Mouse (Mus musculus): ENCODE measurements around the gene Gm5678. TPM values are rescaled to one million over a fixed set of nuclear protein-coding genes. Genes with fewer than 3 reads are reported as not detected.
"Not testable (repeated sequence)": the region's sequence is repeated elsewhere in the genome, so short reads cannot be mapped to it uniquely, and the experiment has no call there.

Gene Gm5678
- polyA plus RNA-seq, 1 experiment = 0.79 TPM

- no peak overlapping the region for H3K4me3 ChIP-seq (ENCODE audit: insufficient read depth, low read length)
- TF ChIP-seq POLR2A (IDR thresholded peaks at IDR 0.05; ENCODE audit: extremely low read depth, insufficient read depth, low read length) (no peak), CTCF (IDR thresholded peaks at IDR 0.05; ENCODE audit: extremely low read depth, insufficient read depth, low read length) (no peak)
- no peak overlapping the region for H3K27ac ChIP-seq (ENCODE audit: insufficient read depth, low read length)
- H3K4me1 ChIP-seq (ENCODE audit: control insufficient read depth, insufficient read depth, low read length) = no peaks in the 10 kb centered on the region
Observed at GRCm38 (mm10) chr16:93648441-93649183, 20.7 kb downstream of the Gm5678 start.

DNA sequence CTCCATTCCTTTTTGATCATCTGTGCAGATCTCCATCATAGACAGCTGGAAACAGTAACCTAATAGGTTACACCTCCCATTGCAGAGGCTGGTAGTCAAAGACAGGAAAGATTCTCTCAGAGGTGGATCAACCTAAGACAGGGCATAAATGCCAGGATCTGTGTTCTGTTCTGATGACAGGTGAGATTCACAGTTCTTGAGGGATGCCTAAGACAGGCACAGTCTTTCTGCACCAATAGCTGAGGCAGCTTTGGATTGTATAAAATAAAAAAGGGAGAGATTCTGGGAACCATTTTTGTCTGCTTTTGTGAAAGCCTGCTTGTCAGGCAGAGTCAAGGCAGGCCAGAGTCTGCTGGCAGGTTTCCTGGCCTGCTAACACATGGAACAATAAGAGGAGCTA is 40.1 kb downstream of the Gm5678 start:
- TF ChIP-seq POLR2A (IDR thresholded peaks at IDR 0.05; ENCODE audit: extremely low read depth, insufficient read depth, low read length) (no peak), CTCF (IDR thresholded peaks at IDR 0.05; ENCODE audit: extremely low read depth, insufficient read depth, low read length) (no peak)
- H3K4me1 ChIP-seq (ENCODE audit: control insufficient read depth, insufficient read depth, low read length) = no peaks in the 10 kb centered on the region
- H3K27ac ChIP-seq (ENCODE audit: insufficient read depth, low read length) = no peak overlapping the region
- no peak overlapping the region for H3K4me3 ChIP-seq (ENCODE audit: insufficient read depth, low read length)

- no peaks in the 10 kb centered on the region for H3K4me1 ChIP-seq (ENCODE audit: control insufficient read depth, insufficient read depth, low read length)
- no peak for TF ChIP-seq CTCF (IDR thresholded peaks at IDR 0.05; ENCODE audit: extremely low read depth, insufficient read depth, low read length)
- no peak for TF ChIP-seq POLR2A (IDR thresholded peaks at IDR 0.05; ENCODE audit: extremely low read depth, insufficient read depth, low read length)
- H3K27ac ChIP-seq (ENCODE audit: insufficient read depth, low read length) = no peak overlapping the region
- H3K4me3 ChIP-seq (ENCODE audit: insufficient read depth, low read length) = no peak overlapping the region
Observed at GRCm38 (mm10) chr16:93669521-93669920, 41.6 kb downstream of the Gm5678 start.

DNA sequence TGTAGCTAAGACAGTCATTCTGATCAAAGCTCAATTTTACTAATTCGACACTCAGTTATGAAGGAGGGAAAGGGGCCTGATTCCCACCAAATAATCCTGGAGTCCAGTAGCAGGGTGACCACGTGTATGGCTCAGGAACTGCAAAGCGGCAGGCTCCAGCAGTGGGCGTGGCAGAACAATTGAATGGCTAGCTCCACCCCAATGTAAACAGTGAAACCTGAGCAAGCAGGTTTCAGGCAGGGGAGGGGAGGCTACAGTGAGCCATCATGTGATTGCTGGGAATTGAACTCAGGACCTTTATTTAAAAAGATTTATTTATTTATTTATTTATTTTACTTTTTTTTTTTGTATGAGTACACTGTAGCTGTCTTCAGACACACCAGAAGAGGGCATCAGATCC is 42.6 kb downstream of the Gm5678 start:
- H3K4me1 ChIP-seq (ENCODE audit: control insufficient read depth, insufficient read depth, low read length); H3K27ac ChIP-seq (ENCODE audit: insufficient read depth, low read length); H3K4me3 ChIP-seq (ENCODE audit: insufficient read depth, low read length): not testable (repeated sequence)

DNA sequence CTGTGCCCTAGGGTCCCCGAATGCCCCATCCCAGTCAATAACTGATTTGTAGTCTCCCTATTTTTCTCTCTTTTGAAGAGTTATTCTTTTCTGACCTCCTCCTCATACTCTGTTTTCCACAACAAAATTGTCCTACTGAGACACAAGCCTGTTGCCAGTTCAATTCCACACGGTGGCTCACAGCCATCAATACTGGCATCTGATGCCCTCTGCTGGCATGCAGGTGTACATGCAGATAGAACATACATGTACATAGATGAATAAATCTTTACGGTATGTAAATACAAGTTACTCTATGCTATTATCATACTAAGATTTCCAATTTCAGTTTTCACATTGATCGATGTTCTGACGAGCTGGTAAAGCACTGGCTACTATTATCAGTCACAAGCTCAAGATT is 43.2 kb downstream of the Gm5678 start:
- TF ChIP-seq POLR2A (IDR thresholded peaks at IDR 0.05; ENCODE audit: extremely low read depth, insufficient read depth, low read length) (no peak), CTCF (IDR thresholded peaks at IDR 0.05; ENCODE audit: extremely low read depth, insufficient read depth, low read length) (peak; percentile 32; the same call in 1 of the 2 replicates)
- Histone ChIP-seq H3K4me3 (ENCODE audit: insufficient read depth, low read length) (no peak overlapping the region), H3K27ac (ENCODE audit: insufficient read depth, low read length) (no peak overlapping the region), H3K4me1 (ENCODE audit: control insufficient read depth, insufficient read depth, low read length) (no peaks in the 10 kb centered on the region)

- TF ChIP-seq POLR2A (IDR thresholded peaks at IDR 0.05; ENCODE audit: extremely low read depth, insufficient read depth, low read length) = no peak
- TF ChIP-seq CTCF (IDR thresholded peaks at IDR 0.05; ENCODE audit: extremely low read depth, insufficient read depth, low read length) = no peak
- Histone ChIP-seq H3K27ac (ENCODE audit: insufficient read depth, low read length) (no peak overlapping the region), H3K4me1 (ENCODE audit: control insufficient read depth, insufficient read depth, low read length) (no peaks in the 10 kb centered on the region), H3K4me3 (ENCODE audit: insufficient read depth, low read length) (no peak overlapping the region)
Observed at GRCm38 (mm10) chr16:93676376-93676775, 48.5 kb downstream of the Gm5678 start.

DNA sequence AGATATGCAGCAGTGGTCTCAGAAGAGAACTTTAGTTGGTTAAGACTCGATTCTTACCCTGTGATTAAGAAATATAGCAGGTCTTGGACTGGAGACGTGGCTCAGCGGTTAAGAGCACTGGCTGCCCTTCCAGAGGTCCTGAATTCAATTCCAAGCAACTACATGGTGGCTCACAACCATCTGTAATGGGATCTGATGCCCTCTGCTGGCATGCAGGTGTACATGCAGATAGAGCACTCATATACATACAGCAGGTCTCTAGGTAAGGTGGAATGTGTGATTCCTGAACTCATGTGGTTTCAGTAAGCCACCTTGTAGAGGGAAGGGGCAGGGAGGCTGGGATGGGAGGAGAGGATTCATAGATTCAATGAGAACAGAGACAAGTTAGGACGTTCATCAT is 50.3 kb downstream of the Gm5678 start:
- Histone ChIP-seq H3K4me1 (ENCODE audit: control insufficient read depth, insufficient read depth, low read length) (0 out of 2 replicates have a peak, but pooled peaks cover 2% of the 10 kb centered on the region), H3K27ac (ENCODE audit: insufficient read depth, low read length) (no peak overlapping the region), H3K4me3 (ENCODE audit: insufficient read depth, low read length) (no peak overlapping the region)
- TF ChIP-seq CTCF (IDR thresholded peaks at IDR 0.05; ENCODE audit: extremely low read depth, insufficient read depth, low read length) (no peak), POLR2A (IDR thresholded peaks at IDR 0.05; ENCODE audit: extremely low read depth, insufficient read depth, low read length) (no peak)

GRCm38 (mm10) chr16:93679165-93679564 is 51.3 kb downstream of the Gm5678 start:
- Histone ChIP-seq H3K27ac (ENCODE audit: insufficient read depth, low read length) (no peak overlapping the region), H3K4me3 (ENCODE audit: insufficient read depth, low read length) (no peak overlapping the region), H3K4me1 (ENCODE audit: control insufficient read depth, insufficient read depth, low read length) (0 out of 2 replicates have a peak, but pooled peaks cover 2% of the 10 kb centered on the region)
- TF ChIP-seq POLR2A (IDR thresholded peaks at IDR 0.05; ENCODE audit: extremely low read depth, insufficient read depth, low read length) (no peak), CTCF (IDR thresholded peaks at IDR 0.05; ENCODE audit: extremely low read depth, insufficient read depth, low read length) (no peak)

Other genes starting within 250 kb of the Gm5678 start
- 20.4 and 24.0 TPM in 2 replicates for gene Setd4, start 24.0 kb upstream of the Gm5678 start, polyA plus RNA-seq (2012; rRNA removed)
- gene Cbr1, start 22.2 kb upstream of the Gm5678 start, polyA plus RNA-seq (2012; rRNA removed) = 121 and 132 TPM in 2 replicates
- gene Cbr3, start 55.1 kb downstream of the Gm5678 start, polyA plus RNA-seq (2012; rRNA removed) = 18.5 and 22.1 TPM in 2 replicates
- gene Dop1b, start 83.8 kb downstream of the Gm5678 start, polyA plus RNA-seq (2012; rRNA removed) = 89.3 and 92.9 TPM in 2 replicates
- gene Morc3, start 204.0 kb downstream of the Gm5678 start, polyA plus RNA-seq (2012; rRNA removed) = 19.6 and 22.0 TPM in 2 replicates